Mouse (Mus musculus): ENCODE results near the gene Hcrtr1. TPM values are rescaled to one million over a fixed set of nuclear protein-coding genes. Genes with fewer than 3 reads are reported as not detected.

Gene Hcrtr1
- polyA plus RNA-seq, 1 experiment = 0.48 TPM

GRCm38 (mm10) chr4:130109666-130110065 is 29.5 kb downstream of the Hcrtr1 start:
- Histone ChIP-seq H3K4me1 (ENCODE audit: control insufficient read depth, insufficient read depth, insufficient read length) (peaks cover 6% of the 10 kb centered on the region; the same call in 1 of the 2 replicates), H3K27ac (ENCODE audit: insufficient read depth, low read length) (no peak overlapping the region), H3K27me3 (ENCODE audit: control insufficient read depth, insufficient read depth, low read length) (no peaks in the 10 kb centered on the region), H3K4me3 (ENCODE audit: extremely low read depth, insufficient read depth, insufficient read length) (no peak overlapping the region), H3K36me3 (ENCODE audit: control insufficient read depth, insufficient read depth, low read length) (no peaks in the 10 kb centered on the region; the same call in 1 of the 2 replicates)
- DNase-seq (ENCODE audit: low read depth in 1 of 2, low spot score in 2 of 2) = no peak
- 85% methylated on average over 9 of the region's 9 CpGs for WGBS
- no peak for TF ChIP-seq POLR2A (IDR thresholded peaks at IDR 0.05; ENCODE audit: low read depth, low read length)
- TF ChIP-seq CTCF (IDR thresholded peaks at IDR 0.05; ENCODE audit: extremely low read depth, insufficient read depth, insufficient read length, insufficient replicate concordance) = no peak

DNA sequence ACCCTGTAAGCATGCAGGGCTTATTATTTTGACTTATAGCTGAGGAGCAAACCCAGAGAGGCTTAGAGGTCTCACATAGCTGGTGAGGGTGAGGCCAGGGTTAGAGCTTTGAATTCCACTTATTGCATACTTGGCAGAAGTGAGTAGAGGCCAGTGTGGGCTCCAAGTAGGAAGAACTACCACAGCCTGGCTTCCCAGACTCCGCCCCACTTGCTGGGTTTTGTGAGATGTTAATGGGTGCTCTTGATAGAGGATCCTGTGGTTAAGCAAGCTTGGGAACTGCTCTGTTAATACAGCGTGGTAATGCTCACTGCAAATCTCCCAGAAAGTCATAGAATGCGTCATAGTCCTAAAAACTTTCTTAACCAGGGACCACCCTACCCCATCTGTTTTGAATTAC is 30.2 kb downstream of the Hcrtr1 start:
- H3K27ac ChIP-seq (ENCODE audit: insufficient read depth, low read length) = no peak overlapping the region
- H3K4me3 ChIP-seq (ENCODE audit: extremely low read depth, insufficient read depth, insufficient read length) = no peak overlapping the region
- H3K4me1 ChIP-seq (ENCODE audit: control insufficient read depth, insufficient read depth, insufficient read length) = peaks cover 6% of the 10 kb centered on the region; the same call in 1 of the 2 replicates
- 80% methylated on average over 3 of the region's 3 CpGs for WGBS
- no peak for TF ChIP-seq POLR2A (IDR thresholded peaks at IDR 0.05; ENCODE audit: low read depth, low read length)
- no peak for TF ChIP-seq CTCF (IDR thresholded peaks at IDR 0.05; ENCODE audit: extremely low read depth, insufficient read depth, insufficient read length, insufficient replicate concordance)
- H3K36me3 ChIP-seq (ENCODE audit: control insufficient read depth, insufficient read depth, low read length) = no peaks in the 10 kb centered on the region; the same call in 1 of the 2 replicates
- DNase-seq (ENCODE audit: low read depth in 1 of 2, low spot score in 2 of 2) = no peak
- H3K27me3 ChIP-seq (ENCODE audit: control insufficient read depth, insufficient read depth, low read length) = no peaks in the 10 kb centered on the region

DNA sequence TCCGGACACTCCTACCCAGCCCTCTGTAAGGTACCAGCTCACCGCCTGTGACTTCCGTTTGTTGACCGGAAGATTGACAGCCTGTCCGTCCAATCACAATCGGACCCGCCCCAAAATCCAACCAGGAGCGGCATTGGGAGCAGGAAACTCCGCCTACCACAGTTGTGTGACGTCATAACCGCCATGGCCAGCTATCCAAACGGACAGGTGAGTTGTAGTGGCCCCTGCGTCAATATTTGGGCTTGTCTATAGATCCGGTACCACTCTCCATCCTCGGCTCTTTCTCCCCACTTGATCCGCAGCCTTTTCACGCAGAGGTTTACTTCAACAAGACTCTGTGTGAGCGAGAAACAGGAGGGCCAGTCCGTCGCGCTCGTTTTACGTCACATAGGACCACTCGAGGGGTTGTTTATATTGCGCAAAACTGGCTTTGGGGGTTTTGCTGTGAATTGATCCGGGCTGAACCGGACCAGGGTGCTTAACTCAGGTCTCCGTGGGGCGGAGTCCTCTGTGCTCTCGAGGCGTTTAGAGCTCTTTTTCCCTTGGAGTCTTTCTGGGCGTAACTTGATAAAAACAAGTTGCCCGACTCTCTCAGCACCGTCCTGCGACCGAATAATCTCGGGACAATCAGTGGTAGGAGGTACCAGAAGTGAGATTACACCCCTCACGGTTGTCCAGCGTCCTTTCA is 31.6 kb downstream of the Hcrtr1 start:
- Histone ChIP-seq H3K36me3 (ENCODE audit: control insufficient read depth, insufficient read depth, low read length) (no peaks in the 10 kb centered on the region), H3K4me3 (ENCODE audit: extremely low read depth, insufficient read depth, insufficient read length) (peak overlapping the region; percentile 80), H3K4me1 (ENCODE audit: control insufficient read depth, insufficient read depth, insufficient read length) (peaks cover 6% of the 10 kb centered on the region; the same call in 1 of the 2 replicates), H3K27me3 (ENCODE audit: control insufficient read depth, insufficient read depth, low read length) (no peaks in the 10 kb centered on the region), H3K27ac (ENCODE audit: insufficient read depth, low read length) (peak overlapping the region; percentile 67)
- WGBS = under 1% methylated on average over 39 of the region's 39 CpGs
- DNase-seq (ENCODE audit: low read depth in 1 of 2, low spot score in 2 of 2) = peak; percentile 100
- TF ChIP-seq CTCF (IDR thresholded peaks at IDR 0.05; ENCODE audit: extremely low read depth, insufficient read depth, insufficient read length, insufficient replicate concordance) = no peak
- TF ChIP-seq POLR2A (IDR thresholded peaks at IDR 0.05; ENCODE audit: low read depth, low read length) = 0 out of 2 replicates have a peak, but pooled peaks have one; percentile 1

- Histone ChIP-seq H3K36me3 (ENCODE audit: control insufficient read depth, insufficient read depth, low read length) (no peaks in the 10 kb centered on the region), H3K4me3 (ENCODE audit: extremely low read depth, insufficient read depth, insufficient read length) (peak overlapping the region; percentile 80), H3K4me1 (ENCODE audit: control insufficient read depth, insufficient read depth, insufficient read length) (peaks cover 6% of the 10 kb centered on the region; the same call in 1 of the 2 replicates), H3K27me3 (ENCODE audit: control insufficient read depth, insufficient read depth, low read length) (no peaks in the 10 kb centered on the region), H3K27ac (ENCODE audit: insufficient read depth, low read length) (peak overlapping the region; percentile 67; the same call in 1 of the 2 replicates)
- TF ChIP-seq POLR2A (IDR thresholded peaks at IDR 0.05; ENCODE audit: low read depth, low read length) (peak; percentile 2; the same call in 1 of the 2 replicates), CTCF (IDR thresholded peaks at IDR 0.05; ENCODE audit: extremely low read depth, insufficient read depth, insufficient read length, insufficient replicate concordance) (no peak)
- no peak for DNase-seq (ENCODE audit: low read depth in 1 of 2, low spot score in 2 of 2)
- WGBS = 14% methylated on average over 14 of the region's 14 CpGs
Measured at GRCm38 (mm10) chr4:130107065-130107443, 32.1 kb downstream of the Hcrtr1 start.

- H3K27me3 ChIP-seq (ENCODE audit: control insufficient read depth, insufficient read depth, low read length) = no peaks in the 10 kb centered on the region
- H3K36me3 ChIP-seq (ENCODE audit: control insufficient read depth, insufficient read depth, low read length) = no peaks in the 10 kb centered on the region
- TF ChIP-seq CTCF (IDR thresholded peaks at IDR 0.05; ENCODE audit: extremely low read depth, insufficient read depth, insufficient read length, insufficient replicate concordance) (no peak), POLR2A (IDR thresholded peaks at IDR 0.05; ENCODE audit: low read depth, low read length) (no peak)
- no peak overlapping the region for H3K27ac ChIP-seq (ENCODE audit: insufficient read depth, low read length)
- WGBS = 62% methylated on average over 4 of the region's 4 CpGs
- no peak overlapping the region for H3K4me3 ChIP-seq (ENCODE audit: extremely low read depth, insufficient read depth, insufficient read length)
- H3K4me1 ChIP-seq (ENCODE audit: control insufficient read depth, insufficient read depth, insufficient read length) = 0 out of 2 replicates have a peak, but pooled peaks cover 4% of the 10 kb centered on the region
- no peak for DNase-seq (ENCODE audit: low read depth in 1 of 2, low spot score in 2 of 2)
Measured at GRCm38 (mm10) chr4:130104584-130104983, 34.6 kb downstream of the Hcrtr1 start.

DNA sequence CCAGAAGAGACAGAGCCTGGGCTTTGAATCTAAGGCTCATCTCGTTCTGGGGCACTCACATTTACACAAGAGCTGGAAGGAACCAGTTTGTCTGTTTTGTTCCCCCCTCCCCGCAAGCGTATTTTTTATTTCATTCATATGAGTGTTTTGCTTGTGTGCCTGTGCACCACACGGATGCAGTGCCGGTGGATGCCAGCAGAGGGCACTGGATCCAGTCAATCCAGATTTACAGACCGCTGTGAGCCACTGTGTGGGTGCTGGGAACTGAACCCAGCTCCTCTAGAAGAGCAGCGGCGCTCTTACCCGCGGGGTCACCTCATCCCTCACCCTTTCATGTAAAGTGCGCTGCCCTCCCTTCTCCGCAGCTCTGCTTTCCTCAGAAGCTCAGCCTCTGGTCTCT is 35.5 kb downstream of the Hcrtr1 start:
- TF ChIP-seq CTCF (IDR thresholded peaks at IDR 0.05; ENCODE audit: extremely low read depth, insufficient read depth, insufficient read length, insufficient replicate concordance) = no peak
- no peak for TF ChIP-seq POLR2A (IDR thresholded peaks at IDR 0.05; ENCODE audit: low read depth, low read length)
- no peaks in the 10 kb centered on the region for H3K27me3 ChIP-seq (ENCODE audit: control insufficient read depth, insufficient read depth, low read length)
- no peak overlapping the region for H3K4me3 ChIP-seq (ENCODE audit: extremely low read depth, insufficient read depth, insufficient read length)
- 0 out of 2 replicates have a peak, but pooled peaks cover 3% of the 10 kb centered on the region for H3K4me1 ChIP-seq (ENCODE audit: control insufficient read depth, insufficient read depth, insufficient read length)
- no peak overlapping the region for H3K27ac ChIP-seq (ENCODE audit: insufficient read depth, low read length)
- DNase-seq (ENCODE audit: low read depth in 1 of 2, low spot score in 2 of 2) = no peak
- WGBS = 86% methylated on average over 12 of the region's 12 CpGs
- no peaks in the 10 kb centered on the region for H3K36me3 ChIP-seq (ENCODE audit: control insufficient read depth, insufficient read depth, low read length)

DNA sequence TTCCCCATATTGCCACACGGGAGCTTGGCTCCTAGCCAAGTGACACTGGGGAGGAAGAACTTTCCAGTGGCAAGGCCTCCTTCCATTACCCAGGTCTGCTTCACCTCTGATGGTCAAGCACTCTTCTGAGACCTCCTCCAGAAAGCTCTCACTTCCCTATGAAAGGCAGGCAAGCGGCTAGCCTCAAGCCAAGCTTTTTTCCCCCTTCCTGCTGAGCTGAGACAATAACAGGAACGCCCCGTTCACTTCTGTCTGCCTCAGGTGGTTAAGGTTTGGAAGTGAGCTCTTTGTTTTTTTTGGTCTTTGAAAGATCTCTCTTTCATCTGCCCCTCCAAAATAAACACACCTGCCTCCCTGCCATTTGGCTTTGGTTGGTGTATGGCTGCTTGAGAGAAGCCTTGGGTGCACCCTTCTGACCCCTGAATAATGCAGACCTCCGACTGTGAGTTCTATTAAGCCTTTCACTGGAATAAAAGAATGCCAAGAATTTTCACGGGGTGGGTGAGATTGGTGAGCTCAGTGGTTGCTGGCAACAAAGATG is 37.0 kb downstream of the Hcrtr1 start, which contains the start of gene Pef1:
TSS of gene Pef1 (plus strand) at position 448 of the 541 bp plus-strand sequence.
- no peak within 1 kb of the TSS for H3K27ac ChIP-seq (ENCODE audit: insufficient read depth, low read length)

More for the DNA sequence above, 37.0 kb downstream of the Hcrtr1 start, which contains the start of gene Pef1:
- WGBS = 31% methylated on average over 6 of the region's 6 CpGs
- TF ChIP-seq POLR2A (IDR thresholded peaks at IDR 0.05; ENCODE audit: low read depth, low read length) (no peak), CTCF (IDR thresholded peaks at IDR 0.05; ENCODE audit: extremely low read depth, insufficient read depth, insufficient read length, insufficient replicate concordance) (no peak)
- no peak for DNase-seq (ENCODE audit: low read depth in 1 of 2, low spot score in 2 of 2)
- Histone ChIP-seq H3K27me3 (ENCODE audit: control insufficient read depth, insufficient read depth, low read length) (no peaks in the 10 kb centered on the region; the same call in 1 of the 2 replicates), H3K36me3 (ENCODE audit: control insufficient read depth, insufficient read depth, low read length) (no peaks in the 10 kb centered on the region), H3K4me1 (ENCODE audit: control insufficient read depth, insufficient read depth, insufficient read length) (no peaks in the 10 kb centered on the region), H3K4me3 (ENCODE audit: extremely low read depth, insufficient read depth, insufficient read length) (no peak within 1 kb of the TSS)

Measured in spleen, adult 2 months (tissue).